Mouse (Mus musculus): ENCODE results near the gene Tmem263. TPM values are rescaled to one million over a fixed set of nuclear protein-coding genes. Genes with fewer than 3 reads are reported as not detected.
A peak's percentile ranks its signal among the peaks of the same experiment; 100 is the strongest.

Tmem263 gene
- total and polyA plus RNA-seq, 3 experiments, result 12.0 to 27.9 (median 19.8) TPM

GRCm38 (mm10) chr10:85154195-85154594, 51.8 kb downstream of the Tmem263 start:
- Histone ChIP-seq H3K36me3 (replicated peaks in 1 of 2; ENCODE audit: control insufficient read depth in 1 of 2, insufficient read depth in 1 of 2, low read length in 1 of 2) (peaks cover 0 to 26% of the 10 kb centered on the region in 2 experiments), H3K27ac (ENCODE audit: insufficient read depth, low read depth) (no peak overlapping the region), H3K9me3 (replicated peaks; ENCODE audit: low read length) (no peaks in the 10 kb centered on the region), H3K27me3 (replicated peaks) (no peaks in the 10 kb centered on the region), H3K4me2 (ENCODE audit: insufficient read depth, low read depth, poor library complexity, severe bottlenecking) (no peak overlapping the region), H3K4me1 (ENCODE audit: control insufficient read depth in 1 of 2, insufficient read depth in 2 of 2) (no peaks in the 10 kb centered on the region), H3K4me3 (replicated peaks in 1 of 3; ENCODE audit: low read depth in 2 of 3, low read length in 2 of 3, poor library complexity in 1 of 3) (no peak overlapping the region), H3K79me2 (replicated peaks; ENCODE audit: control insufficient read depth, extremely low read depth, insufficient read depth, poor library complexity, severe bottlenecking) (no peaks in the 10 kb centered on the region), H3K9ac (ENCODE audit: insufficient read depth, low read depth) (no peak overlapping the region)
- DNase-seq (ENCODE audit: extremely low read depth), result peak; percentile 67
- TF ChIP-seq POLR2A (IDR thresholded peaks at IDR 0.05; ENCODE audit: low read depth, low read length) (no peak), ZMIZ1 (IDR thresholded peaks at IDR 0.05; ENCODE audit: low read depth, low read length) (no peak), ZNF384 (IDR thresholded peaks at IDR 0.05; ENCODE audit: low read depth, low read length) (no peak), CHD1 (IDR thresholded peaks at IDR 0.05; ENCODE audit: low read depth, low read length) (no peak), USF2 (conservative IDR thresholded peaks at IDR 0.05; ENCODE audit: low read depth, low read length) (no peak), NELFE (IDR thresholded peaks at IDR 0.05; ENCODE audit: low read depth, low read length) (no peak), MXI1 (IDR thresholded peaks at IDR 0.05; ENCODE audit: low read depth, low read length) (no peak), KAT2A (IDR thresholded peaks at IDR 0.05; ENCODE audit: insufficient replicate concordance, low read length) (no peak), MAZ (IDR thresholded peaks at IDR 0.05; ENCODE audit: low read depth, low read length) (no peak), SIN3A (IDR thresholded peaks at IDR 0.05; ENCODE audit: low read length) (peak; percentile 34; the same call in 1 of the 2 replicates), POLR2AphosphoS2 (IDR thresholded peaks at IDR 0.05; ENCODE audit: low read depth, low read length) (no peak), PAX5 (IDR thresholded peaks at IDR 0.05; ENCODE audit: low read length) (no peak), ETS1 (conservative IDR thresholded peaks at IDR 0.05; ENCODE audit: low read depth, low read length) (no peak), GABPA (IDR thresholded peaks at IDR 0.05; ENCODE audit: insufficient replicate concordance, low read depth, low read length) (no peak), TCF12 (IDR thresholded peaks at IDR 0.05; ENCODE audit: low read depth, low read length) (no peak), UBTF (IDR thresholded peaks at IDR 0.05; ENCODE audit: low read depth, low read length) (no peak), TBP (conservative IDR thresholded peaks at IDR 0.05; ENCODE audit: low read depth, low read length) (no peak), E2F4 (IDR thresholded peaks at IDR 0.05; ENCODE audit: insufficient replicate concordance, low read depth, low read length) (no peak), RAD21 (IDR thresholded peaks at IDR 0.05; ENCODE audit: low read depth, low read length) (peak; percentile 70), ZC3H11A (IDR thresholded peaks at IDR 0.05; ENCODE audit: low read depth, low read length) (no peak), USF1 (IDR thresholded peaks at IDR 0.05; ENCODE audit: low read depth, low read length) (no peak), JUND (conservative IDR thresholded peaks at IDR 0.05; ENCODE audit: low read depth, low read length) (0 out of 2 replicates have a peak, but pooled peaks have one; percentile 26), CTCF (conservative IDR thresholded peaks at IDR 0.05 in 1 of 2, IDR thresholded peaks at IDR 0.05 in 1 of 2; ENCODE audit: low read depth in 2 of 2, low read length in 2 of 2) (peak; percentile 71 to 77; a peak in 3 of 4 replicates), MYC (IDR thresholded peaks at IDR 0.05; ENCODE audit: low read depth, low read length) (no peak), CHD2 (IDR thresholded peaks at IDR 0.05; ENCODE audit: low read length) (no peak), NRF1 (IDR thresholded peaks at IDR 0.05; ENCODE audit: low read depth, low read length) (no peak), SMC3 (IDR thresholded peaks at IDR 0.05; ENCODE audit: low read depth, low read length) (peak; percentile 65)
- dilution Hi-C loops (cut with MboI; ENCODE audit: extremely low pct_ligation_motif_present, extremely low pct_unique_long_range_greater_than_20kb, low sequenced_read_pairs), result no loop called here
- in situ Hi-C loops (cut with MboI; ENCODE audit: low pct_ligation_motif_present, low pct_unique_long_range_greater_than_20kb, low sequenced_read_pairs), result no loop called here
